Mouse (Mus musculus) forebrain, embryonic 16.5 days (tissue): ENCODE measurements around the gene Trpc2. TPM values are rescaled to one million over a fixed set of nuclear protein-coding genes. Genes with fewer than 3 reads are reported as not detected.

Source experiments
- ATAC-seq: fragments of 200-750 bp; cut with Nextera tagmentation; 2 replicates; pipeline ENCODE4 v1.8.0; 2017; ENCODE audit warnings: mild to moderate bottlenecking, moderate library complexity
- H3K27ac ChIP-seq: fragments of 300-500 bp; sonication (generic); 2 replicates; pipeline ENCODE4 v1.5.1; 2014; ENCODE audit warnings: low read length, control low read depth
- H3K27me3 ChIP-seq: fragments of 300-500 bp; sonication (generic); replicated peaks from 2 replicates; pipeline ENCODE4 v1.6.1; 2014; ENCODE audit warnings: low read length; ENCODE audit not compliant: control insufficient read depth, insufficient read depth
- H3K36me3 ChIP-seq: fragments of 300-500 bp; sonication (generic); 2 replicates; pipeline ENCODE4 v1.6.1; 2014; ENCODE audit not compliant: control insufficient read depth, insufficient read depth
- H3K4me1 ChIP-seq: fragments of 300-500 bp; sonication (generic); replicated peaks from 2 replicates; pipeline ENCODE4 v1.6.1; 2014; ENCODE audit warnings: low read length; ENCODE audit not compliant: control insufficient read depth, insufficient read depth
- H3K4me2 ChIP-seq: fragments of 300-500 bp; sonication (generic); 2 replicates; pipeline ENCODE4 v1.6.1; 2014; ENCODE audit warnings: mild to moderate bottlenecking, low read length, control low read depth
- H3K4me3 ChIP-seq: fragments of 300-500 bp; sonication (generic); replicated peaks from 2 replicates; pipeline ENCODE4 v1.5.1; 2014; ENCODE audit warnings: mild to moderate bottlenecking, low read length, control low read depth
- H3K9ac ChIP-seq: fragments of 300-500 bp; sonication (generic); replicated peaks from 2 replicates; pipeline ENCODE4 v1.6.1; 2014; ENCODE audit warnings: low read depth, low read length, control low read depth
- H3K9me3 ChIP-seq: fragments of 300-500 bp; sonication (generic); 2 replicates; pipeline ENCODE4 v1.6.1; 2016; ENCODE audit warnings: low read length; ENCODE audit not compliant: control insufficient read depth
- WGBS: fragments of 180-500 bp; shearing (Covaris S2); extraction: QIAGEN DNeasy Blood & Tissue Kit; methylation state at CpG from one replicate; pipeline ENCODE4 v1.1.7; 2014; 5-methylcytosine and 5-hydroxymethylcytosine counted together
- polyA plus RNA-seq: library from polyadenylated mRNA; unstranded; fragments of >200 nt; fragmentation: Nextera tagmentation; extraction: Ambion mirVana; gene quantifications from 2 replicates; pipeline ENCODE4 v1.2.1, GENCODE M21; 2015

Gene Trpc2
- polyA plus RNA-seq, 1 experiment from 2014 or later, result 0.24 TPM

- no peaks in the 10 kb centered on the region for H3K27me3 ChIP-seq
- ATAC-seq, result no peak
- H3K27ac ChIP-seq, result no peak within 1 kb of the TSS
- H3K9me3 ChIP-seq, result no peaks in the 10 kb centered on the region
- no peak within 1 kb of the TSS for H3K4me3 ChIP-seq
- WGBS, result 83% methylated on average over 7 of the region's 7 CpGs
- peaks cover 3% of the 10 kb centered on the region; the same call in 1 of the 2 replicates for H3K4me1 ChIP-seq
- no peak within 1 kb of the TSS for H3K9ac ChIP-seq
- no peaks in the 10 kb centered on the region for H3K36me3 ChIP-seq
- no peak within 1 kb of the TSS for H3K4me2 ChIP-seq
These were observed 26.3 kb downstream of the Trpc2 start, which contains the start of gene Art5 for GRCm38 (mm10) chr7:102109171-102109570. TSS of gene Art5 (minus strand) at chr7:102109489.

- Histone ChIP-seq H3K36me3 (no peaks in the 10 kb centered on the region), H3K4me2 (no peak overlapping the region), H3K4me1 (peaks cover 3% of the 10 kb centered on the region; the same call in 1 of the 2 replicates), H3K9ac (no peak overlapping the region), H3K27ac (no peak overlapping the region), H3K27me3 (no peaks in the 10 kb centered on the region), H3K9me3 (no peaks in the 10 kb centered on the region), H3K4me3 (no peak overlapping the region)
- no peak for ATAC-seq
- 89% methylated on average over 4 of the region's 4 CpGs for WGBS
These were observed 26.8 kb downstream of the Trpc2 start for GRCm38 (mm10) chr7:102109746-102110145.

GRCm38 (mm10) chr7:102113151-102113729 lies 30.3 kb downstream of the Trpc2 start:
- no peak overlapping the region for H3K4me2 ChIP-seq
- 83% methylated on average over 45 of the region's 45 CpGs for WGBS
- no peaks in the 10 kb centered on the region for H3K4me1 ChIP-seq
- H3K36me3 ChIP-seq, result peaks cover 1% of the 10 kb centered on the region; the same call in 1 of the 2 replicates
- H3K4me3 ChIP-seq, result no peak overlapping the region
- no peak overlapping the region for H3K9ac ChIP-seq
- no peaks in the 10 kb centered on the region for H3K9me3 ChIP-seq
- ATAC-seq, result no peak
- no peak overlapping the region for H3K27ac ChIP-seq
- H3K27me3 ChIP-seq, result no peaks in the 10 kb centered on the region

- ATAC-seq, result no peak
- no peak within 1 kb of the TSS for H3K9ac ChIP-seq
- peaks cover 21% of the 10 kb centered on the region for H3K36me3 ChIP-seq
- no peak within 1 kb of the TSS for H3K4me3 ChIP-seq
- H3K27me3 ChIP-seq, result no peaks in the 10 kb centered on the region
- H3K27ac ChIP-seq, result no peak within 1 kb of the TSS
- H3K9me3 ChIP-seq, result no peaks in the 10 kb centered on the region
- 51% methylated on average over 7 of the region's 7 CpGs for WGBS
- H3K4me2 ChIP-seq, result no peak within 1 kb of the TSS
- no peaks in the 10 kb centered on the region for H3K4me1 ChIP-seq
These were observed 33.8 kb downstream of the Trpc2 start, which contains the start of gene Chrna10 for GRCm38 (mm10) chr7:102116579-102117331. TSS of gene Chrna10 (minus strand) at chr7:102116828.

- Histone ChIP-seq H3K4me1 (no peaks in the 10 kb centered on the region), H3K9ac (no peak overlapping the region), H3K36me3 (peaks cover 28% of the 10 kb centered on the region), H3K27me3 (no peaks in the 10 kb centered on the region), H3K4me2 (no peak overlapping the region), H3K27ac (no peak overlapping the region), H3K4me3 (no peak overlapping the region), H3K9me3 (no peaks in the 10 kb centered on the region)
- ATAC-seq, result no peak
- 78% methylated on average over 6 of the region's 6 CpGs for WGBS
These were observed 34.5 kb downstream of the Trpc2 start for GRCm38 (mm10) chr7:102117382-102117781.

- H3K4me2 ChIP-seq, result no peak overlapping the region
- H3K9ac ChIP-seq, result no peak overlapping the region
- H3K27ac ChIP-seq, result no peak overlapping the region
- H3K4me1 ChIP-seq, result no peaks in the 10 kb centered on the region
- WGBS, result 94% methylated on average over 10 of the region's 10 CpGs
- H3K4me3 ChIP-seq, result no peak overlapping the region
- no peak for ATAC-seq
- no peaks in the 10 kb centered on the region for H3K27me3 ChIP-seq
- H3K9me3 ChIP-seq, result no peaks in the 10 kb centered on the region
- peaks cover 50% of the 10 kb centered on the region for H3K36me3 ChIP-seq
These were observed 37.4 kb downstream of the Trpc2 start for GRCm38 (mm10) chr7:102120326-102120725.

GRCm38 (mm10) chr7:102132395-102132794 lies 49.5 kb downstream of the Trpc2 start:
- no peak overlapping the region for H3K27ac ChIP-seq
- no peaks in the 10 kb centered on the region for H3K4me1 ChIP-seq
- H3K27me3 ChIP-seq, result no peaks in the 10 kb centered on the region
- H3K9me3 ChIP-seq, result no peaks in the 10 kb centered on the region
- ATAC-seq, result no peak
- 92% methylated on average over 4 of the region's 4 CpGs for WGBS
- H3K4me2 ChIP-seq, result no peak overlapping the region
- H3K36me3 ChIP-seq, result peaks cover 47% of the 10 kb centered on the region
- H3K9ac ChIP-seq, result no peak overlapping the region
- no peak overlapping the region for H3K4me3 ChIP-seq

- H3K36me3 ChIP-seq, result peaks cover 37% of the 10 kb centered on the region
- H3K27me3 ChIP-seq, result no peaks in the 10 kb centered on the region
- WGBS, result 88% methylated on average over 1 of the region's 1 CpGs
- no peak overlapping the region for H3K4me2 ChIP-seq
- H3K9me3 ChIP-seq, result no peaks in the 10 kb centered on the region
- no peak overlapping the region for H3K27ac ChIP-seq
- no peaks in the 10 kb centered on the region for H3K4me1 ChIP-seq
- H3K4me3 ChIP-seq, result no peak overlapping the region
- ATAC-seq, result no peak
- H3K9ac ChIP-seq, result no peak overlapping the region
These were observed 54.5 kb downstream of the Trpc2 start for GRCm38 (mm10) chr7:102137464-102137863.

- WGBS, result 97% methylated on average over 5 of the region's 5 CpGs
- H3K36me3 ChIP-seq, result peaks cover 35% of the 10 kb centered on the region
- ATAC-seq, result no peak
These were observed 55.0 kb downstream of the Trpc2 start for GRCm38 (mm10) chr7:102137898-102138297.

More at GRCm38 (mm10) chr7:102137898-102138297, 55.0 kb downstream of the Trpc2 start:
- Histone ChIP-seq H3K27ac (no peak overlapping the region), H3K4me1 (no peaks in the 10 kb centered on the region), H3K9ac (no peak overlapping the region), H3K4me3 (no peak overlapping the region), H3K4me2 (no peak overlapping the region), H3K9me3 (no peaks in the 10 kb centered on the region), H3K27me3 (no peaks in the 10 kb centered on the region)
